ENCODE assay signal across 24 mouse cellular contexts in genomic region chr2:55470006-55470405, GRCm38 (mm10). TPM values are rescaled to one million over a fixed set of nuclear protein-coding genes. Genes with fewer than 3 reads are reported as not detected.
"Had no signal": no experiment of that assay in that cellular context is flagged by ENCODE, and none has a peak within 500 bp of the region (broad histone marks: within the 10 kb centered on the region; RNA-seq: fewer than 3 reads in every experiment).

No protein-coding gene starts in this region.

- H3K9me3 ChIP-seq: heart, embryonic 13.5 days; heart, embryonic 15.5 days; hindbrain, embryonic 13.5 days; hindbrain, embryonic 15.5 days; limb, embryonic 13.5 days; limb, embryonic 15.5 days had no signal

- H3K4me3 ChIP-seq: heart, adult 2 months; heart, embryonic 13.5 days; heart, embryonic 15.5 days; hindbrain, embryonic 13.5 days; hindbrain, embryonic 15.5 days; layer of hippocampus, adult 2 months; limb, embryonic 13.5 days; limb, embryonic 15.5 days had no signal

- H3K27ac ChIP-seq: heart, adult 2 months; heart, embryonic 13.5 days; heart, embryonic 15.5 days; hindbrain, embryonic 13.5 days; hindbrain, embryonic 15.5 days; hindbrain, postnatal 0 days; limb, embryonic 13.5 days; limb, embryonic 15.5 days had no signal

- H3K36me3 ChIP-seq: heart, embryonic 13.5 days; heart, embryonic 15.5 days; hindbrain, embryonic 13.5 days; hindbrain, embryonic 15.5 days; limb, embryonic 13.5 days; limb, embryonic 15.5 days had no signal

- DNase-seq: forebrain, postnatal 0 days; gastrocnemius, postnatal 14 days; gastrocnemius, postnatal 36 days; heart, adult 11 months; heart, adult 2 months; heart, postnatal 14 days; heart, postnatal 36 days; kidney, adult 18-20 months; kidney, adult 8-10 months; kidney, postnatal 10 days; kidney, postnatal 25 days; kidney, postnatal 4 days; left cerebral cortex, postnatal 4 days had no signal

- ATAC-seq: forebrain, postnatal 0 days; hindbrain, postnatal 0 days; intestine, embryonic 16.5 days had no signal

- H3K9ac ChIP-seq: forebrain, postnatal 0 days; heart, embryonic 13.5 days; heart, embryonic 15.5 days; hindbrain, embryonic 13.5 days; hindbrain, embryonic 15.5 days; limb, embryonic 13.5 days; limb, embryonic 15.5 days had no signal

- H3K27me3 ChIP-seq: heart, embryonic 13.5 days; heart, embryonic 15.5 days; hindbrain, embryonic 13.5 days; hindbrain, embryonic 15.5 days; limb, embryonic 13.5 days; limb, embryonic 15.5 days had no signal

- H3K4me2 ChIP-seq: heart, embryonic 11.5 days; heart, embryonic 13.5 days; heart, embryonic 15.5 days; hindbrain, embryonic 13.5 days; hindbrain, embryonic 15.5 days; limb, embryonic 13.5 days; limb, embryonic 15.5 days had no signal

- H3K4me1 ChIP-seq: heart, embryonic 15.5 days; hindbrain, embryonic 13.5 days; hindbrain, embryonic 15.5 days; limb, embryonic 13.5 days; limb, embryonic 15.5 days had no signal

RNA-seq across cellular contexts. Expression of gene Kcnj3, which starts 34.2 kb away (rescaled TPM):
- polyA plus RNA-seq: kidney, embryonic 14.5 days had no signal
